Mouse (Mus musculus) hindbrain, embryonic 16.5 days (tissue): ENCODE measurements at regions not wholly inside any gene's neighbourhood (a gene's known extent, or its start where the extent isn't known, plus 50 kb on each side); places are given as distances from the start of the nearest gene placed in this dataset.
A peak's percentile ranks its signal among the peaks of the same experiment; 100 is the strongest.
"Not testable (repeated sequence)": the region's sequence is repeated elsewhere in the genome, so short reads cannot be mapped to it uniquely, and the experiment has no call there.

Experiments
- ATAC-seq: fragments of 200-750 bp; cut with Nextera tagmentation; 2 replicates; pipeline ENCODE4 v1.8.0; 2017; ENCODE audit warnings: moderate TSS enrichment, moderate library complexity
- H3K27ac ChIP-seq: fragments of 300-500 bp; sonication (generic); 2 replicates; pipeline ENCODE4 v1.5.1; 2014; ENCODE audit warnings: low read depth, mild to moderate bottlenecking, control low read depth, low read length, moderate library complexity
- H3K27me3 ChIP-seq: fragments of 300-500 bp; sonication (generic); replicated peaks from 2 replicates; pipeline ENCODE4 v1.6.1; 2014; ENCODE audit warnings: low read length; ENCODE audit not compliant: control insufficient read depth, insufficient read depth
- H3K36me3 ChIP-seq: fragments of 300-500 bp; sonication (generic); 2 replicates; pipeline ENCODE4 v1.6.1; 2014; ENCODE audit warnings: mild to moderate bottlenecking, low read length, moderate library complexity, mixed read lengths; ENCODE audit not compliant: control insufficient read depth, insufficient read depth
- H3K4me1 ChIP-seq: fragments of 300-500 bp; sonication (generic); 2 replicates; pipeline ENCODE4 v1.6.1; 2014; ENCODE audit warnings: low read depth, low read length; ENCODE audit not compliant: control insufficient read depth, insufficient read depth
- H3K4me2 ChIP-seq: fragments of 300-500 bp; sonication (generic); 2 replicates; pipeline ENCODE4 v1.6.1; 2014; ENCODE audit warnings: mild to moderate bottlenecking, low read length, control low read depth, moderate library complexity
- H3K4me3 ChIP-seq: fragments of 300-500 bp; sonication (generic); 2 replicates; pipeline ENCODE4 v1.5.1; 2014; ENCODE audit warnings: mild to moderate bottlenecking, low read length, control low read depth, moderate library complexity
- H3K9ac ChIP-seq: fragments of 300-500 bp; sonication (generic); 2 replicates; pipeline ENCODE4 v1.6.1; 2014; ENCODE audit warnings: low read depth, mild to moderate bottlenecking, control low read depth, low read length, moderate library complexity
- H3K9me3 ChIP-seq: fragments of 300-500 bp; sonication (generic); 2 replicates; pipeline ENCODE4 v1.6.1; 2014; ENCODE audit warnings: mild to moderate bottlenecking, low read length, moderate library complexity; ENCODE audit not compliant: control insufficient read depth
- WGBS: fragments of 180-500 bp; shearing (Covaris S2); extraction: QIAGEN DNeasy Blood & Tissue Kit; methylation state at CpG from one replicate; pipeline ENCODE4 v1.1.7; 2014; 5-methylcytosine and 5-hydroxymethylcytosine counted together

- no peak overlapping the region for H3K27ac ChIP-seq
- 0 out of 2 replicates have a peak, but pooled peaks have one; percentile 34 for ATAC-seq
- no peaks in the 10 kb centered on the region for H3K9me3 ChIP-seq
- H3K4me2 ChIP-seq = no peak overlapping the region
- H3K36me3 ChIP-seq = no peaks in the 10 kb centered on the region
- H3K27me3 ChIP-seq = no peaks in the 10 kb centered on the region
- H3K4me3 ChIP-seq = no peak overlapping the region
- H3K4me1 ChIP-seq = no peaks in the 10 kb centered on the region
- H3K9ac ChIP-seq = no peak overlapping the region
Observed at GRCm38 (mm10) chr10:6262029-6262428, 339.8 kb upstream of the Rgs17 start.

GRCm38 (mm10) chr10:6265662-6266061 lies 343.5 kb upstream of the Rgs17 start:
- H3K4me1 ChIP-seq = no peaks in the 10 kb centered on the region
- no peak for ATAC-seq
- no peak overlapping the region for H3K4me2 ChIP-seq
- H3K9ac ChIP-seq = no peak overlapping the region
- H3K27ac ChIP-seq = no peak overlapping the region
- H3K4me3 ChIP-seq = no peak overlapping the region
- no peaks in the 10 kb centered on the region for H3K27me3 ChIP-seq
- H3K9me3 ChIP-seq = no peaks in the 10 kb centered on the region
- H3K36me3 ChIP-seq = no peaks in the 10 kb centered on the region

- Histone ChIP-seq H3K4me2 (no peak overlapping the region), H3K36me3 (no peaks in the 10 kb centered on the region), H3K27ac (no peak overlapping the region), H3K9ac (no peak overlapping the region), H3K27me3 (no peaks in the 10 kb centered on the region), H3K4me1 (no peaks in the 10 kb centered on the region), H3K4me3 (no peak overlapping the region), H3K9me3 (no peaks in the 10 kb centered on the region)
- no peak for ATAC-seq
- WGBS = 73% methylated on average over 1 of the region's 1 CpGs
Observed at GRCm38 (mm10) chr10:6291388-6291787, 369.2 kb upstream of the Rgs17 start.

DNA sequence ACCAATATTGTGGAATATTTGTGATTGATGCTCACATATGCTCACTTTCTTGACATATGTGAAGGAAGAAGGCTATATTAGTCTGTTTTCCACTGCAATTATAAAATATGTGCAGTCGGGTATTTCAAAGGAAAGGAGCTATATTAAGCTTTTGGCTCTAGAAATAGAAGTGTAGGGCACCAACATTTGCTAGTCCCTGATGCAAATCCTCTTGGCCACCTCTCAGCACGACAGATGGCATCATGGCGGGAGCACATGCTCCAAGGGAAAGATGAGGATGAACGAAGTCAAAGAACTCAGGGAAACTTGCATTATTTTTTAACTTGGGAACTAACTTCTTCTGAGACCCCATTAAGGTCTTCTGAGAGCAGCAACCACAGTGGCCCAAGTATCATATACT lies 374.4 kb upstream of the Rgs17 start:
- Histone ChIP-seq H3K4me3 (no peak overlapping the region), H3K27ac (no peak overlapping the region), H3K36me3 (no peaks in the 10 kb centered on the region), H3K9me3 (no peaks in the 10 kb centered on the region), H3K27me3 (no peaks in the 10 kb centered on the region), H3K4me2 (no peak overlapping the region), H3K9ac (no peak overlapping the region), H3K4me1 (no peaks in the 10 kb centered on the region)
- no peak for ATAC-seq
- WGBS = 82% methylated on average over 4 of the region's 4 CpGs

GRCm38 (mm10) chr10:6297796-6298195 lies 375.6 kb upstream of the Rgs17 start:
- Histone ChIP-seq H3K4me3 (no peak overlapping the region), H3K4me1 (no peaks in the 10 kb centered on the region), H3K4me2 (no peak overlapping the region), H3K36me3 (no peaks in the 10 kb centered on the region), H3K27ac (no peak overlapping the region), H3K9me3 (no peaks in the 10 kb centered on the region), H3K27me3 (no peaks in the 10 kb centered on the region), H3K9ac (no peak overlapping the region)
- WGBS = 48% methylated on average over 1 of the region's 1 CpGs
- ATAC-seq = no peak

DNA sequence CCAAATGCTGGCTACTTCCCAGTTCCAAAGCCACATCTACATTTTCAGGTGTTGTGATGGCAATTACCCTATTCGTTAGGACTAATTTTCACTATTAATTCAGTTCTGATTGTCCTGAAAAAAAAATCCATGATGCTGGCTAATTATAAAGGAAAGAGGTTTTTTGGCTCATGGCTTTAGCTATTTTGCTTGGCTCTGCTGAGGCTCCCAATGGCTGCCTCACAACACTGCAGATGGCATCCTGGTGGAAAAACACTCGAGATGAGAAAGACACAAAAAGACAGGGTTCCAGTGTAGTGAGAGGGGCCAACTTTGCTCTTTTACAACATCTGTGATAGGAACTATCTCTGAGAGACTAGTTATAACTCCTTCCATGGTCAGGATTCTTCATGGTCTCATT lies 376.5 kb upstream of the Rgs17 start:
- Histone ChIP-seq H3K36me3 (no peaks in the 10 kb centered on the region), H3K27me3 (no peaks in the 10 kb centered on the region), H3K9me3 (no peaks in the 10 kb centered on the region), H3K27ac (no peak overlapping the region), H3K4me2 (no peak overlapping the region), H3K9ac (no peak overlapping the region), H3K4me3 (no peak overlapping the region), H3K4me1 (no peaks in the 10 kb centered on the region)
- 77% methylated on average over 2 of the region's 2 CpGs for WGBS
- no peak for ATAC-seq

DNA sequence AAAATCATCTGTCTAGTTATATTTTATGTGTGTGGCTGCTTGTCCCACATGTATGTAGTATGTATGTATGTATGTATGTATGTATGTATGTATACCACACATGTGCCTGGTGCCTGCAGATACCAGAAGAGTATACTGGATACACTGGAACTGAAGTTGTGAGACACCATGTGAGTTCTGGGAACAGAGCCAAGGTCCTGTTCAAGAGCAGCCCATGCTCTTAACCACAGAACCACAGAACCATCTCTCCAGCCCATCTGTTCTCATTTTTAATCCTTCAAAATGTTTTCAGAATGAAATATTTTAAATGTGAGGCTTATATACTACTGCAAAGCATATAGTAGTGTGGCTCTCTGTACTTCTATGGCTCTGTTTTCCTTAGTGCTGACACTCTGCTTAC lies 379.3 kb upstream of the Rgs17 start:
- H3K4me2 ChIP-seq = no peak overlapping the region
- no peaks in the 10 kb centered on the region for H3K36me3 ChIP-seq
- no peaks in the 10 kb centered on the region for H3K27me3 ChIP-seq
- H3K9me3 ChIP-seq = no peaks in the 10 kb centered on the region
- H3K4me1 ChIP-seq = no peaks in the 10 kb centered on the region
- ATAC-seq = no peak
- H3K27ac ChIP-seq = no peak overlapping the region
- no peak overlapping the region for H3K9ac ChIP-seq
- H3K4me3 ChIP-seq = no peak overlapping the region

GRCm38 (mm10) chr10:6309351-6309750 lies 387.2 kb upstream of the Rgs17 start:
- no peak overlapping the region for H3K9ac ChIP-seq
- H3K27me3 ChIP-seq = no peaks in the 10 kb centered on the region
- no peaks in the 10 kb centered on the region; the same call in 1 of the 2 replicates for H3K9me3 ChIP-seq
- no peaks in the 10 kb centered on the region for H3K4me1 ChIP-seq
- no peak overlapping the region for H3K4me3 ChIP-seq
- no peak overlapping the region for H3K4me2 ChIP-seq
- no peak overlapping the region for H3K27ac ChIP-seq
- ATAC-seq = no peak
- WGBS = 95% methylated on average over 2 of the region's 2 CpGs
- H3K36me3 ChIP-seq = no peaks in the 10 kb centered on the region

DNA sequence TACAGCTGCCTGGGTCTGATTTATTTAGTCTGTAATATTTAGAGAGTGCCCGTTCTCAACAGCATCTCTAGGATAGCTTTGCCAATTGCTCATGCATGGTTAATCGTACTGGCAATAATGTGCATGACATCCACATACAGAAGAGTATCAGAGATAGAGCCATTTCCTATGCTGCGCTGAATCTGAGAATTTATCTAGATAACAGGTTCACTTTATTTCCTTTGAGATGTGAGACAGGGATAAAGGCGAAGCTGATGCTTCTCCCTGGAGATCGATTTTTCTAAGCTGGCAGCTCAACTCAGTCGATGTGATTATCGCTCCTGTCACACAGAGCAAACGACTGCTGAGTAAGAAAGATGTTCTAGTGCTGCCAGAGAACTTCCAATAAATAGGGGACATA lies 416.7 kb upstream of the Oprm1 start:
- H3K4me3 ChIP-seq = no peak overlapping the region
- no peaks in the 10 kb centered on the region for H3K36me3 ChIP-seq
- no peak overlapping the region for H3K27ac ChIP-seq
- 63% methylated on average over 8 of the region's 8 CpGs for WGBS
- H3K4me2 ChIP-seq = no peak overlapping the region
- peak; percentile 84 for ATAC-seq
- no peaks in the 10 kb centered on the region for H3K4me1 ChIP-seq
- no peaks in the 10 kb centered on the region for H3K27me3 ChIP-seq
- H3K9me3 ChIP-seq = no peaks in the 10 kb centered on the region
- no peak overlapping the region for H3K9ac ChIP-seq

DNA sequence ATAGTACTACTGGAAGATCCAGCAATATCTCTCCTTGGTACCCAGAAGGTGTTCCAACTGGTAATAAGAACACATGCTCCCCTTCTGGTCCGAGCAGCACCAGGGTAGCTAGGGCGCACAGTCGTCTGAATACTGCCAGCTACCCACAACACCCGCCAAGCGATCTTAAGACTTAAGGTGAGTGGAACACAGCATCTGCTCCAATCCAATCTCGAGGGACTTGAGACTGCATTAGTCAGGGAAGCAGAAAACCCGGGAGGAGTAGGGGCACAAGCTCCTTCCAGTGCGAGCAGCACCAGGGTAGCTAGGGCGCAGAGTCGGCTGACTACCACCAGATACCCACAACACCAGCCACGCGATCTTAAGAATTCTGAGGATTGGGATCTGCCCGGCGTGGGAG lies 409.1 kb upstream of the Oprm1 start:
- not testable (repeated sequence) for H3K27ac ChIP-seq, H3K9ac ChIP-seq, H3K4me1 ChIP-seq, ATAC-seq, H3K36me3 ChIP-seq, H3K4me3 ChIP-seq, H3K27me3 ChIP-seq, H3K9me3 ChIP-seq, H3K4me2 ChIP-seq
- 86% methylated on average over 14 of the region's 14 CpGs for WGBS
